19 mouse cellular contexts compared by ENCODE assay signal in the genomic region with DNA sequence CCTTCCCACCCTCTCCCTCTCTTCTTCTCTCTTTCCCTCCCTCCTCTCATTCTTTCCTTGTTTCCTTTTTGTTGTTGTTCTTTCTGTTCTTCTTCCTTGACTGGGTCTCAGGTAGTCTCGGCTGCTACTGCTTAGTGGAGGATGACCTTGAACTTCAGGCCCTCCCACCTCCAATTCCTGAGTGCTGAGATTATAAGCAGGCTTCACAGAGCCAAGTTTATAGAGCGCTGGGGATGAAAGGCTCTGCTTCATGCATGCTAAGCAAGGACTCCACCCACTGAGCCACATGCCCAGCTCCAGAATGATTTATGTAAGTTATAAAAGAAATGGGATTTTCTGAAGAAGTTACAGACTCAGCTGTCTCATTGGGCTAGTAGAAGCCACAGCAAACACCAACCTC.
"Had no signal": no experiment of that assay in that cellular context is flagged by ENCODE, and none has a peak within 500 bp of the region (broad histone marks: within the 10 kb centered on the region; RNA-seq: fewer than 3 reads in every experiment).

No protein-coding gene starts in this region.

- H3K27ac ChIP-seq: midbrain, embryonic 10.5 days; midbrain, embryonic 12.5 days; neural tube, embryonic 13.5 days; neural tube, embryonic 15.5 days had no signal

- H3K36me3 ChIP-seq: midbrain, embryonic 10.5 days; midbrain, embryonic 12.5 days; neural tube, embryonic 13.5 days; neural tube, embryonic 15.5 days had no signal

- H3K4me3 ChIP-seq: midbrain, embryonic 10.5 days; midbrain, embryonic 12.5 days; myocyte; neural tube, embryonic 13.5 days; neural tube, embryonic 15.5 days had no signal

- H3K4me2 ChIP-seq: lung, embryonic 14.5 days; midbrain, embryonic 12.5 days; neural tube, embryonic 13.5 days; neural tube, embryonic 15.5 days had no signal

- H3K9me3 ChIP-seq: midbrain, embryonic 10.5 days; midbrain, embryonic 12.5 days; neural tube, embryonic 13.5 days; neural tube, embryonic 15.5 days had no signal

- H3K4me1 ChIP-seq: midbrain, embryonic 10.5 days; midbrain, embryonic 12.5 days had no signal

- H3K27me3 ChIP-seq: midbrain, embryonic 12.5 days; neural tube, embryonic 13.5 days; neural tube, embryonic 15.5 days had no signal

- H3K9ac ChIP-seq: lung, embryonic 14.5 days; midbrain, embryonic 12.5 days; neural tube, embryonic 13.5 days; neural tube, embryonic 15.5 days had no signal

- ATAC-seq: midbrain, embryonic 16.5 days had no signal

- DNase-seq: lung, adult 18-20 months; lung, embryonic 14.5 days; lung, postnatal 10 days; lung, postnatal 4 days; midbrain, embryonic 14.5 days; retina, postnatal 1 day; right cerebral cortex, adult 18-20 months; right cerebral cortex, postnatal 25 days; right cerebral cortex, postnatal 4 days; spleen, adult 18-20 months; thymus, adult 18-20 months; thymus, postnatal 14 days; thymus, postnatal 36 days had no signal
